Mouse (Mus musculus) bone marrow, adult 2 months (tissue): Measurements from ENCODE around the gene C2cd4d. TPM values are rescaled to one million over a fixed set of nuclear protein-coding genes. Genes with fewer than 3 reads are reported as not detected.

Experiments used
- H3K27ac ChIP-seq: fragments of 200-500 bp; 2 replicates; pipeline ENCODE4 v1.5.1; 2012; ENCODE audit warnings: low read depth, mild to moderate bottlenecking, control low read depth, inconsistent platforms, low read length; ENCODE audit not compliant: control insufficient read depth, poor library complexity, insufficient read depth
- H3K4me1 ChIP-seq: fragments of 200-500 bp; 2 replicates; pipeline ENCODE4 v1.6.1; 2011; ENCODE audit warnings: low read length; ENCODE audit not compliant: control insufficient read depth, insufficient read depth
- H3K4me3 ChIP-seq: fragments of 200-500 bp; replicated peaks from 2 replicates; pipeline ENCODE3; 2011; ENCODE audit warnings: mild to moderate bottlenecking, low read depth, low read length, control low read depth; ENCODE audit not compliant: control insufficient read depth
- CTCF ChIP-seq: fragments of 200-500 bp; IDR thresholded peaks from 2 replicates; pipeline ENCODE4 v1.5.1; 2011; ENCODE audit warnings: low read length, control low read depth; ENCODE audit not compliant: control insufficient read depth, insufficient read depth
- POLR2A ChIP-seq: fragments of 200-500 bp; IDR thresholded peaks from 2 replicates; pipeline ENCODE4 v1.6.1; 2011; ENCODE audit warnings: low read depth, mild to moderate bottlenecking, control low read depth, low read length, borderline replicate concordance; ENCODE audit not compliant: control insufficient read depth
- WGBS: fragments of 180-500 bp; shearing (Covaris S2); methylation state at CpG from one replicate; pipeline ENCODE4 v1.1.7; 2018; 5-methylcytosine and 5-hydroxymethylcytosine counted together
- polyA plus RNA-seq: library from polyadenylated mRNA; stranded (reverse); fragments of >200 nt; gene quantifications from 2 replicates; pipeline ENCODE4 v1.2.4, GENCODE M21; 2011; ENCODE audit warnings: low replicate concordance; ENCODE audit not compliant: missing spikeins, insufficient read depth, insufficient read length

The C2cd4d gene
- not detected in 2 replicates for polyA plus RNA-seq

GRCm38 (mm10) chr3:94362138-94362537 is at the start of gene C2cd4d:
Gene C2cd4d (plus strand): TSS chr3:94362438.
- WGBS: 84% methylated on average over 7 of the region's 7 CpGs
- no peak within 1 kb of the TSS for H3K4me3 ChIP-seq

GRCm38 (mm10) chr3:94328681-94329080 is 33.6 kb upstream of the C2cd4d start:
- TF ChIP-seq CTCF (no peak), POLR2A (no peak)
- H3K27ac ChIP-seq: no peak overlapping the region
- 83% methylated on average over 3 of the region's 3 CpGs for WGBS
- H3K4me3 ChIP-seq: no peak overlapping the region
- H3K4me1 ChIP-seq: no peaks in the 10 kb centered on the region

More at GRCm38 (mm10) chr3:94362138-94362537, at the start of gene C2cd4d:
- H3K4me1 ChIP-seq: no peaks in the 10 kb centered on the region
- no peak within 1 kb of the TSS for H3K27ac ChIP-seq
- no peak for TF ChIP-seq POLR2A
- TF ChIP-seq CTCF: no peak

- H3K4me1 ChIP-seq: no peaks in the 10 kb centered on the region
- no peak overlapping the region for H3K4me3 ChIP-seq
- no peak overlapping the region for H3K27ac ChIP-seq
- TF ChIP-seq POLR2A: no peak
- TF ChIP-seq CTCF: no peak
- WGBS: 83% methylated on average over 4 of the region's 4 CpGs
These were observed 27.8 kb upstream of the C2cd4d start for GRCm38 (mm10) chr3:94334442-94334841.

- 60% methylated on average over 3 of the region's 3 CpGs for WGBS
- no peak for TF ChIP-seq POLR2A
- TF ChIP-seq CTCF: no peak
- Histone ChIP-seq H3K4me3 (no peak overlapping the region), H3K27ac (no peak overlapping the region), H3K4me1 (no peaks in the 10 kb centered on the region)
These were observed 23.7 kb upstream of the C2cd4d start for GRCm38 (mm10) chr3:94338522-94338921.

GRCm38 (mm10) chr3:94341959-94342422 is 20.2 kb upstream of the C2cd4d start, which contains the start of gene Them5:
Gene Them5 (plus strand): TSS chr3:94342099.
- H3K27ac ChIP-seq: no peak within 1 kb of the TSS
- TF ChIP-seq POLR2A (no peak), CTCF (no peak)
- no peak within 1 kb of the TSS for H3K4me3 ChIP-seq
- no peaks in the 10 kb centered on the region for H3K4me1 ChIP-seq
- WGBS: 57% methylated on average over 3 of the region's 3 CpGs

- H3K27ac ChIP-seq: no peak overlapping the region
- 74% methylated on average over 1 of the region's 1 CpGs for WGBS
- H3K4me1 ChIP-seq: no peaks in the 10 kb centered on the region
- no peak for TF ChIP-seq POLR2A
- TF ChIP-seq CTCF: no peak
- H3K4me3 ChIP-seq: no peak overlapping the region
These were observed 19.7 kb upstream of the C2cd4d start for GRCm38 (mm10) chr3:94342552-94342951.

GRCm38 (mm10) chr3:94344182-94344581 is 18.1 kb upstream of the C2cd4d start:
- no peak for TF ChIP-seq CTCF
- TF ChIP-seq POLR2A: no peak
- H3K4me1 ChIP-seq: no peaks in the 10 kb centered on the region
- no peak overlapping the region for H3K27ac ChIP-seq
- 76% methylated on average over 2 of the region's 2 CpGs for WGBS
- H3K4me3 ChIP-seq: no peak overlapping the region

- H3K4me1 ChIP-seq: no peaks in the 10 kb centered on the region
- 70% methylated on average over 3 of the region's 3 CpGs for WGBS
- no peak overlapping the region for H3K4me3 ChIP-seq
- TF ChIP-seq POLR2A: no peak
- TF ChIP-seq CTCF: no peak
- no peak overlapping the region for H3K27ac ChIP-seq
These were observed 17.3 kb upstream of the C2cd4d start for GRCm38 (mm10) chr3:94344897-94345296.

- Histone ChIP-seq H3K27ac (no peak overlapping the region), H3K4me1 (no peaks in the 10 kb centered on the region), H3K4me3 (no peak overlapping the region)
- TF ChIP-seq POLR2A (no peak), CTCF (no peak)
- WGBS: 66% methylated on average over 2 of the region's 2 CpGs
These were observed 14.1 kb upstream of the C2cd4d start for GRCm38 (mm10) chr3:94348146-94348545.
